Mouse (Mus musculus) testis, adult 2 months (tissue): ENCODE data around the gene Fbxl22.

ENCODE experiments used
- CTCF ChIP-seq: fragments of 200-500 bp; IDR thresholded peaks from 2 replicates; pipeline ENCODE4 v1.5.1; 2012; ENCODE audit warnings: low read depth, mild to moderate bottlenecking, inconsistent platforms, low read length, moderate library complexity; ENCODE audit not compliant: control insufficient read depth, insufficient read depth, insufficient replicate concordance
- POLR2A ChIP-seq: fragments of 200-500 bp; IDR thresholded peaks from 2 replicates; pipeline ENCODE4 v1.6.1; 2012; ENCODE audit warnings: low read depth, mild to moderate bottlenecking, inconsistent platforms, low read length, moderate library complexity; ENCODE audit not compliant: control insufficient read depth

DNA sequence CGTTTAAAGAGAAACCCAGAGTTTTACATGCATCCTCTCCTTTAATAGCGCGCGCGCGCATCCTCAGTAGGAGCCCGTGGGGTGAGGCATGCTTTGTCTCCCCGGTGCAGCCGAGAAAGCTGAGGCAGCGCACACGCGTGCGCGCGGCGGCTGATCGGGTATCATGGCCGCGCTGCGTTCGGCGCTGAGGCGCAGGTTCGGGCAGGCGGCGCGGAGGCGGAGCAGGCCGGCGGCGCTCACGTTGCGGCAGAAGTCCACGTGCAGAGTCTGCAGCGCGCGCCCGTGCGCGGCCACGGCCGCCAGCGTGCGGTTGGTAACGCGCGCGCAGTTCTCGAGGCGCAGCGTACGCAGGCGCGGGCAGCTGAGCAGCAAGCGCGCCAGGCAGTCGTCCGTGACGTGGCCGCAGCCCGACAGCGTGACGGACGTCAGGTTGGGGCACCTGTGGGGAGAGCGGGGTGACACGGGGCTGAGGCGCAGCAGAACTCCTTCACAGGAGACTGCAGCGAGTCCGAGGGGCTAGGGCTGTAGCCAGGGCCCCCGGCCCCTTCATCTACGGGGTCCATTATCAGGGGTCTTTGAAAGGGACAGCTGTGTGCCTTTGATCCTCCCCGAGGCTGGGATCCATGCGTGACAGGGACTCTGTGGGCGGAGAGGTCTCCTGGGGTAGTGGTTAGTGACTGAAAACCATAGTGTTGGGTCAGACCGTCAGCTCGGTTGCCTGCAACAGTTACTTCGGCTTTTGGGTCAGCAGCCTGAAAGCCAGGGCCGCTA lies 2.6 kb downstream of the Fbxl22 start:
- TF ChIP-seq CTCF = no peak
- peak; percentile 73 for TF ChIP-seq POLR2A
